ENCODE assay signal across 13 mouse cellular contexts in genomic region chr17:31521948-31522347, GRCm38 (mm10). TPM values are rescaled to one million over a fixed set of nuclear protein-coding genes. Genes with fewer than 3 reads are reported as not detected.
DNase-seq lines count a peak whose midpoint lies in the region; ATAC-seq lines count a peak whose summit lies in the region.
"Had no signal": no experiment of that assay in that cellular context is flagged by ENCODE, and none has a peak within 500 bp of the region (broad histone marks: within the 10 kb centered on the region; RNA-seq: fewer than 3 reads in every experiment).

No protein-coding gene starts in this region.

- 0 out of 2 replicates have a peak overlapping the region, but pooled peaks have one; percentile 89 for H3K27ac ChIP-seq in heart, embryonic 15.5 days
- H3K27ac ChIP-seq in intestine, embryonic 16.5 days (ENCODE audit: low read length) = no peak overlapping the region; the same call in 1 of the 2 replicates
- H3K27ac ChIP-seq: midbrain, embryonic 12.5 days had no signal

- H3K4me3 ChIP-seq in heart, embryonic 15.5 days = no peak overlapping the region
- no peak overlapping the region for H3K4me3 ChIP-seq in intestine, embryonic 16.5 days (ENCODE audit: low read length)
- H3K4me3 ChIP-seq: midbrain, embryonic 12.5 days had no signal

- H3K9me3 ChIP-seq in heart, embryonic 15.5 days (replicated peaks) = no peaks in the 10 kb centered on the region
- H3K9me3 ChIP-seq in intestine, embryonic 16.5 days (ENCODE audit: control insufficient read depth, low read length) = no peaks in the 10 kb centered on the region
- H3K9me3 ChIP-seq: midbrain, embryonic 12.5 days had no signal

- no peak for DNase-seq in heart, postnatal 4 days
- DNase-seq in right cerebral cortex, postnatal 4 days = peak; percentile 56
- no peak for DNase-seq in right cerebral cortex, postnatal 36 days (ENCODE audit: low spot score in 2 of 2)
- no peak for DNase-seq in adrenal gland, adult 2 months
- no peak for DNase-seq in frontal cortex, adult 2 months (ENCODE audit: extremely low spot score in 1 of 2, low spot score in 1 of 2)
- DNase-seq: heart, adult 11 months; kidney, adult 9 months; layer of hippocampus, postnatal 36 days; liver, postnatal 0 days had no signal

- no peak for ATAC-seq in heart, embryonic 15.5 days (replicated peaks; ENCODE audit: insufficient number of reproducible peaks, insufficient read depth, low FRiP score, low read depth)
- no peak for ATAC-seq in intestine, embryonic 16.5 days
- ATAC-seq: liver, postnatal 0 days had no signal

- no peak overlapping the region for H3K9ac ChIP-seq in heart, embryonic 15.5 days
- no peak overlapping the region for H3K9ac ChIP-seq in intestine, embryonic 16.5 days (ENCODE audit: low read depth, low read length)
- H3K9ac ChIP-seq: liver, postnatal 0 days; midbrain, embryonic 12.5 days had no signal

- peaks cover 31% of the 10 kb centered on the region for H3K4me1 ChIP-seq in heart, embryonic 15.5 days (replicated peaks)
- H3K4me1 ChIP-seq in intestine, embryonic 16.5 days (ENCODE audit: control insufficient read depth, insufficient read depth, low read length) = peaks cover 19% of the 10 kb centered on the region

- H3K27me3 ChIP-seq in heart, embryonic 15.5 days = no peaks in the 10 kb centered on the region
- H3K27me3 ChIP-seq in intestine, embryonic 16.5 days (replicated peaks; ENCODE audit: control insufficient read depth, insufficient read depth, low read length) = no peaks in the 10 kb centered on the region
- H3K27me3 ChIP-seq: CH12.LX; midbrain, embryonic 12.5 days had no signal

- 81% methylated on average over 6 of the region's 6 CpGs for WGBS in heart, embryonic 15.5 days
- 88% methylated on average over 6 of the region's 6 CpGs for WGBS in intestine, embryonic 16.5 days

- H3K4me2 ChIP-seq in heart, embryonic 15.5 days = peak overlapping the region; percentile 69
- H3K4me2 ChIP-seq in intestine, embryonic 16.5 days (ENCODE audit: low read depth, low read length) = 0 out of 2 replicates have a peak overlapping the region, but pooled peaks have one; percentile 53

- H3K36me3 ChIP-seq in heart, embryonic 15.5 days = peaks cover 30% of the 10 kb centered on the region
- peaks cover 4% of the 10 kb centered on the region; the same call in 1 of the 2 replicates for H3K36me3 ChIP-seq in intestine, embryonic 16.5 days (ENCODE audit: control insufficient read depth, insufficient read depth, low read length)

RNA-seq across cellular contexts. Expression of gene Ndufv3, which starts 2.0 kb away (rescaled TPM):
- 512 and 629 TPM in 2 replicates for polyA plus RNA-seq in heart, embryonic 15.5 days (2015; fragmentation: Nextera tagmentation; extraction: Ambion mirVana)
- total RNA-seq in heart, postnatal 4 days (2021) = 100 to 1,000 TPM; 873 to 920 TPM
- polyA plus RNA-seq in intestine, embryonic 16.5 days (2015; fragmentation: Nextera tagmentation; extraction: Ambion mirVana) = 467 and 488 TPM in 2 replicates
- 100 to 1,000 TPM; 472 to 552 TPM for total RNA-seq in adrenal gland, adult 2 months (2021)
- polyA plus RNA-seq in adrenal gland, adult 2 months (2012; rRNA removed) = 84.6 and 101 TPM in 2 replicates
- 313 and 363 TPM in 2 replicates for polyA plus RNA-seq in frontal cortex, adult 2 months (2012; rRNA removed)

RNA-seq across cellular contexts. Expression of gene Wdr4, which starts 2.2 kb away (rescaled TPM):
- polyA plus RNA-seq in heart, embryonic 15.5 days (2015; fragmentation: Nextera tagmentation; extraction: Ambion mirVana) = 16.7 and 26.0 TPM in 2 replicates
- total RNA-seq in heart, postnatal 4 days (2021) = 10 to 100 TPM; 15.9 to 16.4 TPM
- 39.5 and 42.3 TPM in 2 replicates for polyA plus RNA-seq in intestine, embryonic 16.5 days (2015; fragmentation: Nextera tagmentation; extraction: Ambion mirVana)
- 10 to 100 TPM; 15.8 to 19.1 TPM for total RNA-seq in adrenal gland, adult 2 months (2021)
- polyA plus RNA-seq in adrenal gland, adult 2 months (2012; rRNA removed) = 35.0 and 41.2 TPM in 2 replicates
- 24.8 and 30.3 TPM in 2 replicates for polyA plus RNA-seq in frontal cortex, adult 2 months (2012; rRNA removed)

RNA-seq across cellular contexts. Expression of gene Pknox1, which starts 42.6 kb away (rescaled TPM):
- 14.0 and 19.9 TPM in 2 replicates for polyA plus RNA-seq in heart, embryonic 15.5 days (2015; fragmentation: Nextera tagmentation; extraction: Ambion mirVana)
- 10 to 100 TPM; 17.0 to 17.9 TPM for total RNA-seq in heart, postnatal 4 days (2021)
- polyA plus RNA-seq in intestine, embryonic 16.5 days (2015; fragmentation: Nextera tagmentation; extraction: Ambion mirVana) = 25.7 and 27.4 TPM in 2 replicates
- total RNA-seq in adrenal gland, adult 2 months (2021) = 10 to 100 TPM; 20.6 to 24.3 TPM
- 12.0 and 17.2 TPM in 2 replicates for polyA plus RNA-seq in adrenal gland, adult 2 months (2012; rRNA removed)
- polyA plus RNA-seq in frontal cortex, adult 2 months (2012; rRNA removed) = 27.2 and 31.0 TPM in 2 replicates
